Mouse (Mus musculus) liver, embryonic 13.5 days (tissue): ENCODE measurements at regions not wholly inside any gene's neighbourhood (a gene's known extent, or its start where the extent isn't known, plus 50 kb on each side); places are given as distances from the start of the nearest gene placed in this dataset.
"Not testable (repeated sequence)": the region's sequence is repeated elsewhere in the genome, so short reads cannot be mapped to it uniquely, and the experiment has no call there.

Experiments
- ATAC-seq: fragments of 200-750 bp; cut with Nextera tagmentation; 2 replicates; pipeline ENCODE4 v1.8.0; 2017; ENCODE audit warnings: low read depth, mild to moderate bottlenecking, moderate number of reproducible peaks, moderate library complexity
- DNase-seq: peaks from one replicate; pipeline ENCODE4 v3.0.0; 2022
- H3K27ac ChIP-seq: fragments of 300-500 bp; sonication (generic); 2 replicates; pipeline ENCODE4 v1.5.1; 2015; ENCODE audit warnings: moderate library complexity, mild to moderate bottlenecking, inconsistent platforms
- H3K27me3 ChIP-seq: fragments of 300-500 bp; sonication (generic); 2 replicates; pipeline ENCODE4 v1.6.1; 2015; ENCODE audit warnings: mild to moderate bottlenecking, inconsistent platforms
- H3K36me3 ChIP-seq: fragments of 300-500 bp; sonication (generic); 2 replicates; pipeline ENCODE4 v1.6.1; 2015; ENCODE audit warnings: mild to moderate bottlenecking, inconsistent platforms
- H3K4me1 ChIP-seq: fragments of 300-500 bp; sonication (generic); replicated peaks from 2 replicates; pipeline ENCODE4 v1.6.1; 2015; ENCODE audit warnings: inconsistent platforms
- H3K4me2 ChIP-seq: fragments of 300-500 bp; sonication (generic); 2 replicates; pipeline ENCODE4 v1.6.1; 2015; ENCODE audit warnings: inconsistent platforms, mild to moderate bottlenecking, moderate library complexity
- H3K4me3 ChIP-seq: fragments of 300-500 bp; sonication (generic); replicated peaks from 2 replicates; pipeline ENCODE4 v1.5.1; 2015; ENCODE audit warnings: mild to moderate bottlenecking, inconsistent platforms
- H3K9ac ChIP-seq: fragments of 300-500 bp; sonication (generic); 2 replicates; pipeline ENCODE4 v1.6.1; 2015; ENCODE audit warnings: mild to moderate bottlenecking, inconsistent platforms
- H3K9me3 ChIP-seq: fragments of 300-500 bp; sonication (generic); replicated peaks from 2 replicates; pipeline ENCODE4 v1.6.1; 2016; ENCODE audit warnings: inconsistent platforms
- WGBS: fragments of 180-500 bp; shearing (Covaris S2); methylation state at CpG from one replicate; pipeline ENCODE4 v1.1.7; 2015; ENCODE audit not compliant: insufficient replicate concordance; 5-methylcytosine and 5-hydroxymethylcytosine counted together

- H3K4me3 ChIP-seq: peak overlapping the region; percentile 44
- WGBS: under 1% methylated on average over 39 of the region's 53 CpGs
- not testable (repeated sequence) for H3K36me3 ChIP-seq, H3K9ac ChIP-seq, H3K27ac ChIP-seq, H3K4me1 ChIP-seq, ATAC-seq, H3K27me3 ChIP-seq, H3K9me3 ChIP-seq
- peak overlapping the region; percentile 48 for H3K4me2 ChIP-seq
- DNase-seq: peak; percentile 38
Observed at GRCm38 (mm10) chr12:19387706-19388105, 566.6 kb upstream of the Gm21863 start.
